Comparison of ENCODE assay signal across 9 mouse cellular contexts in genomic region chr11:44741042-44741491, GRCm38 (mm10).
DNase-seq lines count a peak whose midpoint lies in the region; ATAC-seq and TF ChIP-seq lines count a peak whose summit lies in the region.
"Had no signal": no experiment of that assay in that cellular context is flagged by ENCODE, and none has a peak within 500 bp of the region (broad histone marks: within the 10 kb centered on the region; RNA-seq: fewer than 3 reads in every experiment).

No protein-coding gene starts in this region.

- peak overlapping the region; percentile 44 for H3K4me2 ChIP-seq in lung, embryonic 14.5 days
- peak overlapping the region; percentile 14 for H3K4me2 ChIP-seq in forebrain, embryonic 15.5 days (replicated peaks)
- peak overlapping the region; percentile 33 for H3K4me2 ChIP-seq in hindbrain, postnatal 0 days (ENCODE audit: low read depth, low read length)
- H3K4me2 ChIP-seq in neural tube, embryonic 15.5 days, result peak overlapping the region; percentile 36
- H3K4me2 ChIP-seq: embryonic facial prominence, embryonic 15.5 days had no signal

- no peak overlapping the region for H3K27ac ChIP-seq in lung, embryonic 14.5 days (ENCODE audit: low read depth)
- H3K27ac ChIP-seq in forebrain, embryonic 15.5 days (replicated peaks), result no peak overlapping the region
- peak overlapping the region; percentile 54; the same call in 1 of the 2 replicates for H3K27ac ChIP-seq in hindbrain, postnatal 0 days
- peak overlapping the region; percentile 67 for H3K27ac ChIP-seq in neural tube, embryonic 15.5 days (replicated peaks)
- H3K27ac ChIP-seq: embryonic facial prominence, embryonic 15.5 days had no signal

- TF ChIP-seq CTCF in lung, embryonic 14.5 days (IDR thresholded peaks at IDR 0.05; ENCODE audit: low read depth), result no peak
- no peak for TF ChIP-seq CTCF in lung, adult 2 months (IDR thresholded peaks at IDR 0.05; ENCODE audit: insufficient read depth, low read length)
- no peak for TF ChIP-seq CTCF in hindbrain, postnatal 0 days (IDR thresholded peaks at IDR 0.05; ENCODE audit: low read depth)

- H3K9ac ChIP-seq in lung, embryonic 14.5 days, result no peak overlapping the region
- H3K9ac ChIP-seq in forebrain, embryonic 15.5 days (replicated peaks), result no peak overlapping the region
- no peak overlapping the region for H3K9ac ChIP-seq in hindbrain, postnatal 0 days (replicated peaks; ENCODE audit: low read length)
- no peak overlapping the region; the same call in 1 of the 2 replicates for H3K9ac ChIP-seq in neural tube, embryonic 15.5 days (replicated peaks)
- H3K9ac ChIP-seq: embryonic facial prominence, embryonic 15.5 days had no signal

- H3K36me3 ChIP-seq in lung, embryonic 14.5 days (ENCODE audit: insufficient read depth), result no peaks in the 10 kb centered on the region
- no peaks in the 10 kb centered on the region for H3K36me3 ChIP-seq in forebrain, embryonic 15.5 days
- H3K36me3 ChIP-seq in hindbrain, postnatal 0 days (ENCODE audit: insufficient read depth, low read length), result no peaks in the 10 kb centered on the region
- H3K36me3 ChIP-seq in neural tube, embryonic 15.5 days, result no peaks in the 10 kb centered on the region
- H3K36me3 ChIP-seq: embryonic facial prominence, embryonic 15.5 days had no signal

- H3K9me3 ChIP-seq in lung, embryonic 14.5 days (ENCODE audit: low read depth, low read length), result no peaks in the 10 kb centered on the region
- no peaks in the 10 kb centered on the region for H3K9me3 ChIP-seq in forebrain, embryonic 15.5 days
- no peaks in the 10 kb centered on the region for H3K9me3 ChIP-seq in hindbrain, postnatal 0 days (ENCODE audit: low read length)
- H3K9me3 ChIP-seq in neural tube, embryonic 15.5 days (replicated peaks), result no peaks in the 10 kb centered on the region
- H3K9me3 ChIP-seq: embryonic facial prominence, embryonic 15.5 days had no signal

- TF ChIP-seq POLR2A in lung, adult 2 months (IDR thresholded peaks at IDR 0.05; ENCODE audit: borderline replicate concordance, extremely low read depth, low read depth, low read length), result no peak

- WGBS in lung, embryonic 14.5 days, result 32% methylated on average over 20 of the region's 20 CpGs
- 50% methylated on average over 20 of the region's 20 CpGs for WGBS in lung, adult 2 months
- 22% methylated on average over 20 of the region's 20 CpGs for WGBS in forebrain, embryonic 15.5 days
- WGBS in hindbrain, postnatal 0 days, result 15% methylated on average over 20 of the region's 20 CpGs
- WGBS in neural tube, embryonic 15.5 days, result 32% methylated on average over 20 of the region's 20 CpGs

- H3K4me3 ChIP-seq in lung, embryonic 14.5 days (ENCODE audit: low read depth, low read length), result no peak overlapping the region
- no peak overlapping the region for H3K4me3 ChIP-seq in lung, adult 2 months (replicated peaks; ENCODE audit: extremely low read depth, low read depth, low read length)
- no peak overlapping the region for H3K4me3 ChIP-seq in forebrain, embryonic 15.5 days
- no peak overlapping the region for H3K4me3 ChIP-seq in hindbrain, postnatal 0 days (ENCODE audit: low read length)
- H3K4me3 ChIP-seq in neural tube, embryonic 15.5 days (replicated peaks), result 0 out of 2 replicates have a peak overlapping the region, but pooled peaks have one; percentile 4
- H3K4me3 ChIP-seq: embryonic facial prominence, embryonic 15.5 days had no signal

- ATAC-seq in lung, embryonic 14.5 days (ENCODE audit: insufficient read depth), result no peak
- no peak for ATAC-seq in forebrain, embryonic 15.5 days (replicated peaks)
- peak; percentile 60 for ATAC-seq in hindbrain, postnatal 0 days
- ATAC-seq in neural tube, embryonic 15.5 days (ENCODE audit: low FRiP score), result no peak

- no peak for DNase-seq in lung, embryonic 14.5 days
- DNase-seq in lung, adult 2 months, result no peak
- peak; percentile 30 for DNase-seq in hindbrain, postnatal 0 days (ENCODE audit: low spot score)
- no peak for DNase-seq in spleen, adult 18-20 months
- DNase-seq in gastrocnemius, postnatal 10 days, result no peak
- DNase-seq: left cerebral cortex, postnatal 4 days had no signal

- H3K4me1 ChIP-seq in lung, embryonic 14.5 days (ENCODE audit: insufficient read depth), result no peaks in the 10 kb centered on the region
- H3K4me1 ChIP-seq in lung, adult 2 months (ENCODE audit: control insufficient read depth, insufficient read depth, low read length), result no peaks in the 10 kb centered on the region
- H3K4me1 ChIP-seq in forebrain, embryonic 15.5 days, result peaks cover 22% of the 10 kb centered on the region
- peaks cover 12% of the 10 kb centered on the region for H3K4me1 ChIP-seq in hindbrain, postnatal 0 days (ENCODE audit: insufficient read depth, low read length)
- peaks cover 41% of the 10 kb centered on the region for H3K4me1 ChIP-seq in neural tube, embryonic 15.5 days

- peaks cover 6% of the 10 kb centered on the region; the same call in 1 of the 2 replicates for H3K27me3 ChIP-seq in lung, embryonic 14.5 days (ENCODE audit: insufficient read depth, low read length)
- H3K27me3 ChIP-seq in forebrain, embryonic 15.5 days, result peaks cover 19% of the 10 kb centered on the region; the same call in 1 of the 2 replicates
- no peaks in the 10 kb centered on the region for H3K27me3 ChIP-seq in hindbrain, postnatal 0 days (ENCODE audit: insufficient read depth, low read length)
- no peaks in the 10 kb centered on the region for H3K27me3 ChIP-seq in neural tube, embryonic 15.5 days (replicated peaks)
- H3K27me3 ChIP-seq: embryonic facial prominence, embryonic 15.5 days had no signal

Comparison
In these comparisons a context has a peak if more than half of its experiments do, and no peak if none do; other contexts are left out.
1. H3K27ac ChIP-seq: peak in hindbrain, postnatal 0 days (single experiment) and neural tube, embryonic 15.5 days (single experiment); none in lung, embryonic 14.5 days (single experiment) and forebrain, embryonic 15.5 days (single experiment).
2. Peak in every context shown above with its lines, with median percentiles within 50 percentile points of each other: H3K4me2 ChIP-seq.